Mouse (Mus musculus): ENCODE results near the gene Lmo2.

The Lmo2 gene

GRCm38 (mm10) chr2:103957649-103958546 lies at the start of gene Lmo2:
Gene Lmo2, plus strand, starts transcription at chr2:103957986.
- no peak for DNase-seq

GRCm38 (mm10) chr2:103910601-103911000 lies 47.2 kb upstream of the Lmo2 start:
- DNase-seq, result peak; percentile 4

GRCm38 (mm10) chr2:103912481-103913251 lies 45.1 kb upstream of the Lmo2 start:
- DNase-seq, result no peak

- DNase-seq, result no peak
Measured at GRCm38 (mm10) chr2:103913252-103913650, 44.5 kb upstream of the Lmo2 start.

GRCm38 (mm10) chr2:103916069-103916468 lies 41.7 kb upstream of the Lmo2 start:
- no peak for DNase-seq

- DNase-seq, result no peak
Measured at GRCm38 (mm10) chr2:103917375-103917774, 40.4 kb upstream of the Lmo2 start.

GRCm38 (mm10) chr2:103918375-103918774 lies 39.4 kb upstream of the Lmo2 start:
- no peak for DNase-seq

GRCm38 (mm10) chr2:103919488-103919887 lies 38.3 kb upstream of the Lmo2 start:
- DNase-seq, result no peak

- no peak for DNase-seq
Measured at GRCm38 (mm10) chr2:103926586-103927113, 31.1 kb upstream of the Lmo2 start.

- DNase-seq, result no peak
Measured at GRCm38 (mm10) chr2:103927610-103928145, 30.1 kb upstream of the Lmo2 start.

GRCm38 (mm10) chr2:103930306-103931019 lies 27.3 kb upstream of the Lmo2 start:
- DNase-seq, result no peak

- DNase-seq, result no peak
Measured at GRCm38 (mm10) chr2:103931511-103931911, 26.3 kb upstream of the Lmo2 start.

- no peak for DNase-seq
Measured at GRCm38 (mm10) chr2:103932025-103932424, 25.8 kb upstream of the Lmo2 start.

- DNase-seq, result no peak
Measured at GRCm38 (mm10) chr2:103932480-103932879, 25.3 kb upstream of the Lmo2 start.

GRCm38 (mm10) chr2:103934270-103934669 lies 23.5 kb upstream of the Lmo2 start:
- DNase-seq, result no peak

- no peak for DNase-seq
Measured at GRCm38 (mm10) chr2:103934670-103935069, 23.1 kb upstream of the Lmo2 start.

- DNase-seq, result no peak
Measured at GRCm38 (mm10) chr2:103935691-103936435, 21.9 kb upstream of the Lmo2 start.

- no peak for DNase-seq
Measured at GRCm38 (mm10) chr2:103936666-103937065, 21.1 kb upstream of the Lmo2 start.

GRCm38 (mm10) chr2:103937670-103938069 lies 20.1 kb upstream of the Lmo2 start:
- no peak for DNase-seq

GRCm38 (mm10) chr2:103938573-103938972 lies 19.2 kb upstream of the Lmo2 start:
- no peak for DNase-seq

GRCm38 (mm10) chr2:103939003-103939402 lies 18.8 kb upstream of the Lmo2 start:
- DNase-seq, result no peak

- DNase-seq, result no peak
Measured at GRCm38 (mm10) chr2:103941085-103941484, 16.7 kb upstream of the Lmo2 start.
